Mouse (Mus musculus): ENCODE measurements around the gene Cdh13. TPM values are rescaled to one million over a fixed set of nuclear protein-coding genes. Genes with fewer than 3 reads are reported as not detected.

Cdh13 gene
- total RNA-seq, 2 experiments from 2014 or later: 68.9 to 69.9 TPM

DNA sequence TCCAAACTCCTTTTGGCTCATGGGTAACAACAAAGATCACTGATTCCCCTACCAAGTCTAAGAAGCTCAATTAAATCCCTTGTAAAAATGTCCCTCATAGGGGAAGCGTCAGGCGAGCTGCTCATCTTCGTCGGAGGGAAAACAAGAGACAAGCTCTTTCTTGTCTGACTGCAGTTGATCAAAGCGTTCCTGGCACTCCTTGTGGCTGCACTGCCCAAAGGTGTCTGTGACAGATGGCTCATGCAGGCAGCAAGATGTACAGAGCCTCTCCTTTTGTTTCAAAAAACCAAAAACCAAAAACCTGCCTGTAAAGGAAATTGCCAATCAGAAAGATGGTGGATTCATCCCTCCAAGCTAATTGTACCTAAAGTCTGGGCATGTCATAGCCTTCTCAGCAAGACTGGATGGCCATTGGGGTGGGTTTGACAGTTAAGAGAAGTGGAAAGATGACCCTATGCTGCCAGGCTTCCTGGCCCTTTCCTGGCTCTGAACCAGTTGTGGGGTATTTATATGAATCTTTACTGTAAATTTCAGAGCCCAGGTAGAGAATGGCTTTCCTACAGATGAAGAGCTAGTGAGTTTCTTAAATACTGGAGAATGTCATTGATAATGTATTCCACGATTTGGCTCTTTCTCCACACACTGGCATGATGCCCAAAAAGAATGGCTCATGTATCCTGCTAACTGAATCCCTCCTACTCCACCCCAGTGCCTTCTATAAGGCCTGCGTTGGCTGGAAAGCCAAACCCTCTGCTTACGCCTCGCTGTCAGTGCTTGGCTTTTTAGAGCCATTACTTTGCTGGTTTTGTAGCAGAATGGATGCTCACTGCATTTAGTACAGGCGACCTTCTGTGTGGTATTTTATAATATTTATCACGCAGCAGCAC is 596.6 kb downstream of the Cdh13 start:
- DNase-seq (ENCODE audit: low spot score in 2 of 2): peak; percentile 37 to 53

DNA sequence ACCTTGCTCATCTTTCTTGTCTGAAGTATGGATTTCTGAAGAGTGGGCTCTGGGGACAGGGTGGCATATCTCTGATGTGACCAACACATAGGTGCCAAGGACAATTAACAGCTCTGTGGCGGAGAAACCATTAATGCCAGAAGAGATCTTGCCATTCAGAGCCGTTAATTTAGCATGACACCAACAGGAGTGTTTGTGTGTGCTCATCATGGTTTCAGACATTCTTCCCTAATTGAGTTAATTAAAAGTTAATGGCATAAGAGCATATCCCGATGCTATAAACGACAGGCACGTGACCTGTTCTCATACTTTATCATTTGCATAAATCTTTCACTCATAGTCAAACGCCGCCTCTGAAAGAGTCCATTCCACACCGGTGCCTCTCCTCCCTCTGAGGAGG is 600.8 kb downstream of the Cdh13 start:
- no peak for DNase-seq (ENCODE audit: low spot score in 2 of 2)

DNA sequence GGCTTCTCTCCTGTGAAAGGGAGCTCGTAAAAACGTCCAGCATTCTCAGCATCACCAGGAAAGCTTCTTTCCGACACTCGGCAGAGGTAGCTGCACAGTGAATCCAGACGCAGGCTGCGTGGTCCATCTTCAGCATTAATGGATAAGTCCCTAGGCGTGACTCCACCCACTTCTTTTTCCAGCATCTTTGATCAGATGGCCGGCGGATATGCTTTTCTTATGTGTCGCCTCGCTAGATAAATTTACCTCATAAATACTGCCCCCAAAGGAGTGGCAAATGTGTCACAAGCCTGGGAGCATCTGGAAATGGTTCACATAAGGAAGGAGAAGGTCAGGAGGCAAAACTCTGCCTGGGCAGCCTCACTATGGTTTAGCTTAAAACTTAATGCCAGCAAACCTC is 601.5 kb downstream of the Cdh13 start:
- no peak for DNase-seq (ENCODE audit: low spot score in 2 of 2)

- DNase-seq (ENCODE audit: low spot score in 2 of 2): peak in 1 of 2 experiments; percentile 10
Measured at GRCm38 (mm10) chr8:118902402-118902801, 618.9 kb downstream of the Cdh13 start.

DNA sequence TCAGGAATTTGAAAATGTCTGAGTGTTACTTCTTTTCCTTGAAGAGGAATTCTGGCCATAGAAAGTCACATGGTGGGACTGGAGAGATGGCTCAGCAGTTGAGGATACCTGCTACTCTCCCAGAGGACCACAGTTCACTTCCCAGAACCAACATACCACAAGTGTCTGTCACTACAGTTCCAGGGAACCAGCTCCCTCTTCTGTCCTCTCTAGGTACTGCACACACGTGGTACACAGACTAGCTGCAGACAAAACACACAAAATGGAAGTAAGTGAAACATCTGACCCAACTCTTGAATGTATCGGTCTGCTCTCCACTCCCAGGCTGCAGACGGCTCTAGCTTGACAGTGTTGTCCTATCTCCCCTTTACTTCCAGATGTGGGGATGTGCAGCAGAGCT is 633.0 kb downstream of the Cdh13 start:
- DNase-seq (ENCODE audit: low spot score in 2 of 2): no peak

DNA sequence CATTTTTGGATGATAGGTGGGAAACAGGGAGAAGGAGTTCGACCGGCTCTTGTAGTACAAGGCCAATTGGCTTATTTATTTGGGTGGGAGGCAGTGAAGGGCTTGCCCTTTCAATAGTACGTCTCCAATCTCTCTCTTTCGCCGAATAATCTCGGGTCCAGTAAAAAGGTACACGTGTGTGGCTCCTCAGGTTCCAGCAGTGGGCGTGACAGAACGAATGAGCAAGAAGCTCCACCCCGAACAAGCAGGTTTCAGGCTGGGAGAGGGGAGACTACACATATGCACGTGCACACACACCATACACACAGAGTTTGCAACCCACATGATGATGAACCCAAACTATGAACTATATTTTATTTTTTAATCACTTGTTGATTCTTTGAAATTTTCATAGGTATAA is 653.9 kb downstream of the Cdh13 start:
- no peak for DNase-seq (ENCODE audit: low spot score in 2 of 2)

GRCm38 (mm10) chr8:118938025-118938424 is 654.5 kb downstream of the Cdh13 start:
- no peak for DNase-seq (ENCODE audit: low spot score in 2 of 2)

GRCm38 (mm10) chr8:118951766-118952741 is 668.5 kb downstream of the Cdh13 start:
- no peak for DNase-seq (ENCODE audit: low spot score in 2 of 2)

DNA sequence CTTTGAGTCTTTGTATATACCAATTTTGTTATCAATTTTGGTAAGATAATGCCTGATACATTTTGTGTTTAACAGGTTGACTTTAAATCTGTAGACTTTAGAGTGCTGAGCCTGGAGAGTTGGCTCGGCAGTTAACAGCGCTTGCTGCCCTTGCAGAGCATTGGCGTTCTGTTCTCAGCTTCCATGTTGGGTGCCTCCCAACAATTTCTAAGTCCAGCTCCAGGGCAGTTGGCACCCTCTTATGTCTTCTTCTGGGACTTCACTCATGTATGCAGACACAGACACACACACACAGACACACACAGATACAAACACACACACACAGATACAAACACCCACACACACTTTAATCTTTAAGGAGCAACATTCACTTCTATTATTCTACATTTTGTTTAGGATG is 672.6 kb downstream of the Cdh13 start:
- no peak for DNase-seq (ENCODE audit: low spot score in 2 of 2)

DNA sequence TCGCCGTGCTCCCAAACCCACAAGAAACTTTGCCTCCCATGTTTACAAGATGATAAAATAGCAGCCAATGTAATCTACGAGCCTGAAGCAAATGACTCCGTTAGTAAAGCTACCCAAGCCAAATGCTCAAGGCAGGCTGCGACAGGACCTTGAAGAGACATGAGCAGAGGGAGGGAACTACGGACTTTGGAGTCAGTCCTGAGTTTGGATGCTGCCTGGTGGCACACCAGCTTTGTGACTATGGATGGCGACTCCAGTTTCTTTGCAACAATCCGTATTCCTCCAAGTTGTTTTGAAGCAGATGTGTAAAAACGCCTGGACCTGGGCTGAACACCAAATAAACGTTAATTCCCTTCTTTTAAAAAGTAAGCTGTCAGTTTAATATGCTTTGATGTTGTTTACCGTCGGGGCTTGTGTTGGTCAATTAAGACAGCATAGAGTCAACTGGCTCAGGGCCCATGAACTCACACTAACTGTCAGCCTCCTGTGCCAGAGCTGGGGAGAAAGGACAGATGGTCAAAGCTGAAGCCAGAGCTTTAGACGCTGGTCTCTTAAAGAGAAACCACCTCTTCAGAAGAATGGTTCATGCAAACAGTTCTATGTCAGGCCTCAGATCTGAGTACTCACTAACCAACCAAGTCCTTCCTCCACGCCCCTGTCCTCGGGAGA is 678.5 kb downstream of the Cdh13 start:
- DNase-seq (ENCODE audit: low spot score in 2 of 2): peak in 1 of 2 experiments; percentile 6

DNA sequence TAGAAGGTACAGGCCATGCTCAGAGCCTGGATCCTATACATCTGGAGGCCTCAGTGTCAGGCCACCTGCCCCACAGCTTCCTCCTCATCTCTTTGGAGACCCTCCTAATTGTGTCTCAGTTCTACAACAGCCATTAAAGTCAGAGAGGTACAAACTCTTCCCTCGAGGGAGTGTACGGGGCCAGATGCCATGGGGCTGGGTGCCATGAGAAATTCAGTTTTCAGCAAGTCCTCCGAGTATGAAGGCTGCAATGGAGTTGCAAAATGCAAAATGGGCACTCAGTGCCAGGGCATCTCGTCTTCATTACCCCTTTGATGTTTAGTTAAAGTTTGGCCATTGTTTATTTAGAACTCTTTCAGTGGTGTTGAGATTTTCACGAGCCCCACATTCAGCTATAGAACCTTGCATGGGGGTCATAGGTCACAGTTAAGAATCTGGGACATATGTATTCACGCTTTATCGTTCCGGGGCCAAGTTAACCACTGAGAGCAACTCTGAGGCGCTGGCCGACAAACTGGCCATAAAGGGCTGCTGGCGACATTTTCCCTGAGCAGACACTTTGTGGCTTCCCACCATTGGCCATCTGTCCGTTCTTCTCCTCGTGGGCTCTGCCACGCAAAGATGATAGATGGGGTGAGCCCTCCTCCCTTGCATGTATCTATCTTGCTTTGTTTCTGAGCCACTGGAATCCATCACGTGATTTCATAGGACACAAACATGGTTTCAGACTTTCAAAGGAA is 681.7 kb downstream of the Cdh13 start:
- no peak for DNase-seq (ENCODE audit: low spot score in 2 of 2)

DNA sequence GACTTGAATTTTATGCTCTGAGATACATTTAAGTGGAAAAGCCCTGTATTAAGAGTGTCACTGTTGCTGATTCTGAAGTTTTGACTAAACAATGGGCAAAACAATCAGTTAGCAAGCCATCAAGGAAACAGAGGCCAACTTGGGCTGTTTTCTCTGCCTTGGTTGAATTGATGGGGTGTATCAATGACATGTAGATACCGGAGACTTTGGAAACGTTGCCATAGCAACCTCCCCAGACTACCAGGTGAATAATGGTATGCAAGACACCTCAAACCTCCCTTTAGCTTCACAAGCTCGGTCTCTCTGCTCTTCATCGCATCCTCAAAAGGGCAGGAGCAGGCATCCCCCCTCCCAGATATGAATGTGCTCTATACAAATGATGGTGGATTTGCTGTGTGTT is 685.4 kb downstream of the Cdh13 start:
- DNase-seq (ENCODE audit: low spot score in 2 of 2): no peak

DNA sequence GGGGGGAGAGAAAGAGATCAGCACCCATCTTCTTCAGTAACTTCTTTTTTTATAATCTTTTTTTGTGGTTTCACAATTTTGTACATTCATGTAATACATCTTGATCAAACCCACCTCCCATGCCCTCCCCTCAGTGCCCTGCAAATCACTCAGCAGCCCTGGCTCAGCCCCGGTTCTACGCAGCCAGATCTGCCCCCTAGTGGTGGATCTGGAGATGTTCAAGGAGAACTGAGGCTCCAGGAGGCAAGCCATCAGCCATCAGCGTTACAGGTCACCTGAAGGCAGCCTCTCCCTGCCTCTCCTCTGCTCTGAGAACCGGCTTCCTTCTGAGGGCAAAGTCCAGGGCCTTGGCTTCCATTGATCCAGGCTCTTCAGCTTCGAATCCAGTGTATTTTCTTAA is 696.3 kb downstream of the Cdh13 start:
- peak; percentile 15 to 28 for DNase-seq (ENCODE audit: low spot score in 2 of 2)

DNA sequence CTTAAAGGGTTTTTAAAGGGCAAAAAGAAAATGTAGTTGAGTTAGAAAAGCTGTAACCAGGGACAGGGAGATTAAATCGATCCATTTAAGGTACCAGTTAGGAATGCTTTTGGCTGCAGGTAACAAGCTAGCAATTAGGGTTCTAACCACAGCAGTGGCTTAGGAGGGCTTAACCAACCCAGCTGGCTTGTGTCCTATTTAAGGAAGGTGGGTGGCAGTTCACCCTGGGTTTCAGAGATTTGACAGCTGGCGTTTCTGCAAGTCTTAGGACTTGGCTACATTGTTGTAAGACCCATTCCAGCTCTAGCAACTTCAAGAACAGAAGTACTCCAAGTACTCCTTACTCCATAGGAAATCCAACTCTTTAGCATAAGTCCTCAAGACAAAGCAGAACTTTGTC is 700.2 kb downstream of the Cdh13 start:
- no peak for DNase-seq (ENCODE audit: low spot score in 2 of 2)

DNA sequence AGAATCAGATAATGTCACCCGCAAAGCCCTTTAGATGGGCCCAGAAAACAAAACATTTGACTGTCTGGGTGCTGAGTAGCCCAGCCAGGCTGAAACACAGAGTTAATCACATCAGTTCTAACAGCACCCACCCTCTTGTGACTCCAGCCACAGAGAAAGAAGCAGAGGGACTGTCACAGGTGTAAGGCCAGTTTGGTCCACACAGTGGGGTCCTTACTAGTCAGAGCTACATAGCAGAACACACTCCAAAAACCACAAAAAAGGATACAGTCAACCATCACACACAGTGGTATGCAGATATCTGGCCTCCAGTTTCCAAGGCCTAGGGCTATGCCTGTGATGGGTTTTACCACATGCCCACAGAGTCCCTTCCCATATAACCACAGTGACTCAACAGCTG is 703.3 kb downstream of the Cdh13 start:
- DNase-seq (ENCODE audit: low spot score in 2 of 2): no peak

- DNase-seq (ENCODE audit: low spot score in 2 of 2): no peak
Measured at GRCm38 (mm10) chr8:118995641-118996188, 712.2 kb downstream of the Cdh13 start.

- DNase-seq (ENCODE audit: low spot score in 2 of 2): peak; percentile 16 to 24
Measured at GRCm38 (mm10) chr8:119000595-119000994, 717.1 kb downstream of the Cdh13 start.

GRCm38 (mm10) chr8:119004821-119005220 is 721.3 kb downstream of the Cdh13 start:
- DNase-seq (ENCODE audit: low spot score in 2 of 2): no peak

DNA sequence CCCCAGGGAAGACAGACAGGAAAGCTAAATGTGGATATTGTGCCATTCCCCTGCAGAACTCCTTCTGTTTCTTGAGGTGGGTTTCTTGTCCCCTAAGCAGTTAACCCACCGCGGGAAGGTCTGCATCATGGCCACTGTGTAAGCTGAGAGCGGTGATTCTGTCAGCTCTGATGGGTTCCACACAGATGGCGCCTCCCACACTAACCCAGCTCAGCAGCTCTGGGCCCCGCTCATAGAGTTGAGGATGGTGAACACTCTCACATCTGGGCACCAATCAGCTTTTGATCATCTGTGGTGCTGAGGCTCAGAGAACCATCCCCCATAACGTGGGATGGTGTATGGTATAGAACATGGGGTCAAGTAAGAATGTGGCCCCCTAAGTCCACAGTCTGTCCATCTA is 735.1 kb downstream of the Cdh13 start:
- DNase-seq (ENCODE audit: low spot score in 2 of 2): peak; percentile 17 to 21

- peak; percentile 74 to 82 for DNase-seq (ENCODE audit: low spot score in 2 of 2)
Measured at GRCm38 (mm10) chr8:119020781-119021180, 737.2 kb downstream of the Cdh13 start.

Measured in left cerebral cortex, adult 18-20 months (tissue).